ENCODE assay signal across 22 mouse cellular contexts in the genomic region with DNA sequence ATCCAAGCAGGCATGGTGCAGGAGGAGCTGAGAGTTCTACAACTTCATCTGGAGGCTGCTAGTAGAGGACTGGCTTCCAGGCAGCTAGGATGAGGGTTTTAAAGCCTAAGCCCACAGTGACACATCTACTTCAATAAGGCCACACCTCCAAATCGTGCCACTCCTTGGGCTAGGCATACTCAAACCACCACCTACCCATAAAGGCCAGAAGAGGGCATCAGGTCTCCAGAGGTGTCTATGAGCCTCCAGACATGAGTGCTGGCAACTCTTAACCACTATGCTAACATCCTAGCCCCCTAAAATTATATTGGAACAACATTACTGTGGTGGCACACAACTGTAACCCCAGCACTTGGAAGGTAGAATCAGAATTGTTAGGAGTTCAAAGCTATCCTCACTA.
DNase-seq lines count a peak whose midpoint lies in the region; ATAC-seq and TF ChIP-seq lines count a peak whose summit lies in the region.
"Had no signal": no experiment of that assay in that cellular context is flagged by ENCODE, and none has a peak within 500 bp of the region (broad histone marks: within the 10 kb centered on the region; RNA-seq: fewer than 3 reads in every experiment).

No protein-coding gene starts in this region.

- no peak overlapping the region for H3K27ac ChIP-seq in liver, postnatal 0 days (ENCODE audit: low read depth)
- no peak overlapping the region for H3K27ac ChIP-seq in liver, embryonic 11.5 days (ENCODE audit: low read depth, low read length)
- H3K27ac ChIP-seq: forebrain, embryonic 12.5 days; hindbrain, embryonic 14.5 days; limb, embryonic 13.5 days; liver, embryonic 15.5 days; midbrain, embryonic 12.5 days; neural tube, embryonic 15.5 days had no signal

- no peak for ATAC-seq in liver, postnatal 0 days
- ATAC-seq in liver, embryonic 11.5 days (replicated peaks; ENCODE audit: low FRiP score) = no peak
- peak; percentile 90 for ATAC-seq in common myeloid progenitor, adult 5-6 weeks (replicated peaks; ENCODE audit: low read depth, poor library complexity, severe bottlenecking)
- ATAC-seq in erythroid progenitor cell, adult 5-6 weeks (replicated peaks; ENCODE audit: low FRiP score, poor library complexity, severe bottlenecking) = no peak

- H3K4me3 ChIP-seq in liver, postnatal 0 days (ENCODE audit: low read depth, low read length) = no peak overlapping the region
- H3K4me3 ChIP-seq in liver, embryonic 11.5 days (ENCODE audit: low read depth, low read length) = no peak overlapping the region
- H3K4me3 ChIP-seq: forebrain, embryonic 12.5 days; limb, embryonic 13.5 days; liver, embryonic 15.5 days; midbrain, embryonic 12.5 days; myocyte; neural tube, embryonic 15.5 days had no signal

- H3K27me3 ChIP-seq in liver, postnatal 0 days (ENCODE audit: insufficient read depth, low read length) = no peaks in the 10 kb centered on the region
- no peaks in the 10 kb centered on the region for H3K27me3 ChIP-seq in liver, embryonic 11.5 days (replicated peaks; ENCODE audit: control insufficient read depth, insufficient read depth, low read length)
- H3K27me3 ChIP-seq: forebrain, embryonic 12.5 days; limb, embryonic 13.5 days; liver, embryonic 15.5 days; midbrain, embryonic 12.5 days; neural tube, embryonic 15.5 days had no signal

- H3K9ac ChIP-seq in liver, postnatal 0 days (replicated peaks) = no peak overlapping the region
- H3K9ac ChIP-seq in liver, embryonic 11.5 days (ENCODE audit: low read depth, low read length) = no peak overlapping the region
- H3K9ac ChIP-seq: forebrain, embryonic 12.5 days; hindbrain, embryonic 14.5 days; limb, embryonic 13.5 days; liver, embryonic 15.5 days; midbrain, embryonic 12.5 days; neural tube, embryonic 15.5 days had no signal

- TF ChIP-seq CTCF in liver, postnatal 0 days (IDR thresholded peaks at IDR 0.05; ENCODE audit: low read depth) = peak; percentile 30

- no peaks in the 10 kb centered on the region for H3K4me1 ChIP-seq in liver, postnatal 0 days (ENCODE audit: insufficient read depth)
- no peaks in the 10 kb centered on the region for H3K4me1 ChIP-seq in liver, embryonic 11.5 days (replicated peaks; ENCODE audit: control insufficient read depth, insufficient read depth, low read length)
- H3K4me1 ChIP-seq: forebrain, embryonic 12.5 days; limb, embryonic 13.5 days; liver, embryonic 15.5 days; midbrain, embryonic 12.5 days; neural tube, embryonic 15.5 days had no signal

- H3K36me3 ChIP-seq in liver, postnatal 0 days (replicated peaks; ENCODE audit: insufficient read depth, low read length) = no peaks in the 10 kb centered on the region
- no peaks in the 10 kb centered on the region for H3K36me3 ChIP-seq in liver, embryonic 11.5 days (ENCODE audit: control insufficient read depth, insufficient read depth, low read length)
- H3K36me3 ChIP-seq: forebrain, embryonic 12.5 days; limb, embryonic 13.5 days; liver, embryonic 15.5 days; midbrain, embryonic 12.5 days; neural tube, embryonic 15.5 days had no signal

- DNase-seq in liver, postnatal 0 days = no peak
- DNase-seq in liver, embryonic 11.5 days (ENCODE audit: low spot score) = no peak
- DNase-seq in 3T3-L1 (ENCODE audit: low read depth, low spot score) = peak; percentile 33
- DNase-seq in 416B (ENCODE audit: low read depth) = peak; percentile 87
- no peak for DNase-seq in gastrocnemius, adult 18-20 months (ENCODE audit: low spot score)
- DNase-seq: adrenal gland, adult 2 months; cerebellum, postnatal 10 days; heart, postnatal 10 days; kidney, adult 2 months; kidney, postnatal 36 days; layer of hippocampus, adult 9-11 months; lung, postnatal 36 days; retina, postnatal 1 day had no signal

- H3K9me3 ChIP-seq in liver, postnatal 0 days (ENCODE audit: low read length) = no peaks in the 10 kb centered on the region
- no peaks in the 10 kb centered on the region for H3K9me3 ChIP-seq in liver, embryonic 11.5 days (ENCODE audit: control insufficient read depth, low read length)
- H3K9me3 ChIP-seq: forebrain, embryonic 12.5 days; limb, embryonic 13.5 days; liver, embryonic 15.5 days; midbrain, embryonic 12.5 days; neural tube, embryonic 15.5 days had no signal

- H3K4me2 ChIP-seq in liver, postnatal 0 days (ENCODE audit: low read depth, low read length) = no peak overlapping the region
- H3K4me2 ChIP-seq in liver, embryonic 11.5 days = no peak overlapping the region
- H3K4me2 ChIP-seq: forebrain, embryonic 12.5 days; hindbrain, embryonic 14.5 days; limb, embryonic 13.5 days; liver, embryonic 15.5 days; midbrain, embryonic 12.5 days; neural tube, embryonic 15.5 days had no signal

- TF ChIP-seq EP300 in liver, postnatal 0 days (IDR thresholded peaks at IDR 0.05; ENCODE audit: low read depth) = no peak

- 23% methylated on average over 1 of the region's 1 CpGs for WGBS in liver, postnatal 0 days (ENCODE audit: insufficient replicate concordance)
- 32% methylated on average over 1 of the region's 1 CpGs for WGBS in liver, embryonic 11.5 days

Comparison
In these comparisons a context has a peak if more than half of its experiments do, and no peak if none do; other contexts are left out.
1. DNase-seq: peak in 3T3-L1 (single experiment) and 416B (single experiment); none in liver, postnatal 0 days (single experiment), liver, embryonic 11.5 days (single experiment) and gastrocnemius, adult 18-20 months (single experiment).